Mouse (Mus musculus) embryonic fibroblast, embryonic 13.5 days (primary cell): ENCODE measurements around the gene Pkdcc.

Experiments
- CTCF ChIP-seq: IDR thresholded peaks from 2 replicates; pipeline ENCODE4 v1.5.1; 2011; ENCODE audit warnings: mild to moderate bottlenecking, control low read depth, low read length, moderate library complexity, borderline replicate concordance; ENCODE audit not compliant: insufficient read depth
- POLR2A ChIP-seq: IDR thresholded peaks from 2 replicates; pipeline ENCODE4 v1.6.1; 2011; ENCODE audit warnings: low read depth, mild to moderate bottlenecking, control low read depth, low read length, moderate library complexity

- no peak for TF ChIP-seq POLR2A
- no peak for TF ChIP-seq CTCF
Observed at GRCm38 (mm10) chr17:83219351-83220287, 4.5 kb downstream of the Pkdcc start.
